Mouse (Mus musculus) small intestine, adult 2 months (tissue): ENCODE data around the gene Dclk2.

Experiments
- CTCF ChIP-seq: fragments of 200-500 bp; IDR thresholded peaks from 2 replicates; pipeline ENCODE4 v1.5.1; 2012; ENCODE audit warnings: low read depth, mild to moderate bottlenecking, control low read depth, inconsistent platforms, low read length, moderate library complexity, mixed read lengths; ENCODE audit not compliant: insufficient replicate concordance, insufficient read length; ENCODE audit errors: extremely low read depth
- POLR2A ChIP-seq: fragments of 200-500 bp; IDR thresholded peaks from 2 replicates; pipeline ENCODE4 v1.6.1; 2012; ENCODE audit warnings: low read depth, mild to moderate bottlenecking, control low read depth, inconsistent platforms, low read length, moderate library complexity

DNA sequence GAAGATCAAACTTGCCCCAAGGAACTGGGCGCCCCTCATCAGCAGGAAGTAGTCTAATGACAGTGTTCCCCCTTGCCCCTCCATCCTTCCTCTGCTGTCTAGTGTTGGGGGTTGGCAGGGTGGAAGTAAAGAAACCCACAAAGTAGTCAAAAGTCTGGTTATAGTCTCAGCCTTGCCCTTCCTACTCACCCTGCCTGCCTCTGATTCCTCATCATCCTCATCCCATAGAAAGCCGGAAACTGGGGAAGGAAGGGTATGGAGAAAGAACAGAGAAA lies 40.7 kb upstream of the Dclk2 start:
- TF ChIP-seq CTCF (no peak), POLR2A (no peak)
